Mouse (Mus musculus) layer of hippocampus, postnatal 36 days (tissue): ENCODE measurements at regions not wholly inside any gene's neighbourhood (a gene's known extent, or its start where the extent isn't known, plus 50 kb on each side); places are given as distances from the start of the nearest gene placed in this dataset.
A peak's percentile ranks its signal among the peaks of the same experiment; 100 is the strongest.

Source experiments
- DNase-seq, 2 experiments: peaks; one replicate each; pipeline ENCODE4 v3.0.0; 2022

DNA sequence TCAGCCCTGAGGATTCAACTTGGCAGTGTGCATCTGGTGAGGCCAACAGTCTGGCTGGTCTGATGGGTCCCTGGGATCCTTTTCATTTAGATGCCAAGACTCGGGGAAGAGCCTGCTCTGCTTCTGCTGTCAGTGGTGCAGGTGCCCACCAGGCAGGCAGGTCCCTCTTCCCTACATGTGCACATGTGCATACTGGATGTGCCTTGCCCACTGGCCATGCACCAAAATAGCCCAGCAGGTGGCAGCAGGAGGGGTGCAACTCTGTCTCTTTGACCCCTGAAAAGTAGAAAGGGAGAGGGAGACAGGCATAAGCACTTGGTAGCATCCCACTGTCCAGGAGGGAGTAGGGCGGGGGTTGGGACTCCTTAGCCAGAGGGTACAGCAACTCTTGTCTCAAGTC lies 116.2 kb upstream of the Bank1 start:
- DNase-seq: no peak

DNA sequence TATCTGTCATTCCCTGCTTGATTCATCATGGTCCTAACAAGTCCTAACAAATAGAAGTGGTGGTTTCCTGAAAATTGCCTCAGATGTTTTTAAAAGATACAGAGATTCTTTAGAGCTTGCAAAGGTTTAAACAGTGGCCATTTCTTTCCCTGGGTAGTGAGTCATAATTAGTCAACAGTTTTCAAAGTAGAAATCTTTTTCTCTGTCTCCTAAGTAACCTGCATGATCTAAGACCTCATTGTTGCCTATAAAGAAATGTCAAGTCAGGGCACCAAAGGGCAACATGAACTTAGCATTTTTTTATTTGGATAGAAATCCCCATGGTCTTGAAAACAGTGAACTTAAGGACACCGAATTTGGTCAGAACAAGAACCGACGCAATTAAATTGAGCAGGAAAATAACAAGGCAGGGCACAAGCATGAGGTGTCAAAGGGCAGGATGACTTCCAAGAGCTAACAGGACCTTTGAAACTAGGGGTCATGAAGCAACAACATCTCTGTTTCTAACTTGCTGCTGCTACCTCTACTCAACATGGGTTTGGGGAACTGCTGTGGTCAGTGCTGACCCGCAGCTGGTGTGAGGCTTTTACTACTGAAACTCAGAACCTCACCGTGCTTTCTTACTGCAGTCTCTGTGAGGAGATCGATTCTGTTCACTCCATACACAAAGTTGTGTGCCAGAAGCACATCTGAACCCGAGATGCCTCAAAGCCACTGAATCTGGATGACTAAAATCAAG lies 114.2 kb upstream of the Bank1 start:
- DNase-seq: no peak

DNA sequence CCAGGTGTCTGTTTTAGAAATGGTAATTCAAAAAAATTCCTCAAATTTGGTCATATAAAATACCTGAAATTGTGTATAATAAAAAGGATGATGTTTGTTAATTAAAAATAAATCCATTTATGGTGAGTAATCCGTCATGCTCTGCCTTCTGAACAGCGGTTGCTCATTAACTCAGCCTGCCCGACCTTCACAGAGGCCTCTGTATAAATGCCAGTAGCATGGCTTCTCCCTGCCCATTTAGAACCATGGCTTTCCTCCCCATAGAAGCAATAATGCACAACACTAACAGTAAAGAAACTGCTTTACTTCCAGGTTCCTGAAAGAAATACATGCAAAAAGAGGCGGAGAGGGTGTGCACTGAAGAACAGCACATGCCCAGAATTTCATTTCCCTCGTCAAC lies 113.5 kb upstream of the Bank1 start:
- no peak for DNase-seq

DNA sequence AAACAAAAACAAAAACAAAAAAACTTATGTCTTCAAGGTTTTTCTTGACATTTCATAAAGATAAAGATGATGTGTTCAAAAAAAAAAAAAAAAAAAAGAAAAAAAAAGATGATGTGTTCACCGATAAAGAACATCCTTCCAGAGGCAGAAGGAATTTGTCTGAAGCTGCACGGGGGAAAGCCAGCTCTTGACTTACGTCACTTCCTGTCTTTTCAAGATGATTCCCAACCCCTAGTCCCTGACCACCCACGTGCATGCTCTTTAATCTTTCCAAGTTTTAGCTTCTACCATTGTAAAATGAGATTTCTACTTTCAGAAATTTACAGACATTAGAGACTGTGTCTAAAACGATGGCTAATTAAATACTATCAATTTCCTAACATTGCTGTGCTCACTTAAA lies 108.5 kb upstream of the Bank1 start:
- no peak for DNase-seq

DNA sequence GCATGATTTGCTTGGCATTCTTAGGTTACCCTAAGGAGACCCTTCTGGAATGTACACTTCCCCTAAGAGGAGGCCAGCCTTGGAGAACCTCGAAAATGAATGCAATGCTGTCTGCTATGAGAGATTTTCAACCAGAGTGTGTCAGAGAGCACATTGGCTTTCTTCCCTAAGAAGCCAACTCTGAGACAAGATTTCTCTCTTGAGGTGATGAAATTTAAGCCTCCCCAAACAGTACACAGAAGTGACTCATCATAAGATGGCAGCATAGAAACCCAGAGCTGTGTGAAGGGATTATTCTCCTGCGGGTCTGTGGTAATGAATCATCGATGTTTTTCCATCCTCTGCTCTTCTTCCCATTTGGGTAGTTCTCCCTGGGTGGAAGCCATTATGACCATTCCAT lies 106.2 kb upstream of the Bank1 start:
- no peak for DNase-seq

DNA sequence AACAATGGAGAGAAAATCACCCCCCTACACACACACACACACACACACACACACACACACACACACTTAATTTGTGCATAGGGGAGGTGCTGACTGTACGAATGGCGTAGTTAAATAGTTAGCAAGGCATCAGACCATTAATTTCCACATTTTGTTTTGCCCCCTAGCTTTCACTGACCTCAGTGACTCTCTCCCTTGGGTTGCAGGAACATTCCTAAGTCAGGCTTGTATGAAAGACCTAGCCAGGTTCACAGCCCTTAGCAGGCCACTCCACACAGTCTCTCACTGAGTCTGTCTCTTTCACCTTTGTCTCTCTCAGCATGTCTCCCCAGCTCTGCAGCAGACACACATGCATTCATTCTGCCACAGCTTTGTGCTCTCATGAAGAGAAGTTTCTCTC lies 101.6 kb upstream of the Bank1 start:
- no peak for DNase-seq

DNA sequence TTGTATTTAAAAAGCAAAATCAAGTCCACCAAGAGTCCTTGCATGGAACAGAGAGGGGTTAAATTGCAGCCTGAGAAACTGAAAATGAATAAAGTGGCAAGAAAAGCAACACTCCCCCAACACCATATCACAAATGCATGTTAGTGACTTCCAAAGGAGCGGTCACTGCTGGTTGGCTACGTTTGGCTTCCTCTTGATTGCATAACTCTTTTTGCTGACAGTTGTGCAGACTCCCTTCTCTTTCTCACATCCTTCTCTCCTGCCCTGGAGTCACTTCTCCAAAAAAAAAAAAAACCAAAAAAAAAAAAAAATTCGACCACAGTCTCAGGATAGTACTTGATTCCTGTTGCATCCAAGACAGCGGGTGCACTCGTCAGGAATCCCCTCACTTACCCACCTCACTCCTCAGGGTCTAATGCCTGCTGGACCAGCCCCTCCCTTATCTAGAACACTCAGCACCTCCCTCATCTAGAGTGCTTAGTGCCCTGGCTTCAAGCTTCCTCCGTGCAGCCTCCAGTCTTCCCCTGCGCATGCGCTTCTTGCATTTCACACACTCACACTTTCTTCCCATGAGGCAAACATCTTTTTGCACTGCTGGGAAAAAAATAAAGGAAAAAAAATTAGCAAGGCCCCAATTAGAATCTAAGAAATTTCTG lies 100.8 kb upstream of the Bank1 start:
- DNase-seq: no peak

DNA sequence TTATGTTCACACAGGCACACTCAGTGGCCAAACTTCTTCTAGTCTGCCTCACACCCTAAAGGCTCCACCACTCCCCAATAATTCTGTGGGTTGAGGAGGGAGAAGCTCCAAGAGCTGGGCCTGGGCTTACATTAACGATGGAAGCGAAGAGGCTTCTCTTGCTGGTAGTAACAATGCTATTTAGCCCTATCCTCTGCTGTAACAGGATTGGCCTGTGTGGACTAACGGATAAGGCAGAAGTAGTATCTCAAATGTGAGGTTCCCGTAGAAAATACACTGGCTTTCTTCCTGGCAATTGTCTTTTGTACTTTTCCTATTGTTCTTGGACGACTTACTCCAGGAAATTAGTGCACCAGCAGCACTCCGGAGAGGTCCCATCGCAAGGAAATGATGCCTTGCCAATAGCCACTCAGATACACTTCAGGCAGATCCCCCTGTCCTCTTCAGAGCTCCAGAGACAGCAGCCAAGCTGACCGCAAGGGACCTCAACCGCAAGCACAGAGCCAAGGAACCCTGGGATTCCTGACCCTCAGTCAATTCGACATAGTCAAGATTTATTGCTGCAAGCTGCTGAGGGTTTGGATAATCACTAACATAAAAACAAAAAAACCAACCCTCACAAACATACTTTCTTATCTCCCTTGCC lies 96.2 kb upstream of the Bank1 start:
- DNase-seq: no peak

DNA sequence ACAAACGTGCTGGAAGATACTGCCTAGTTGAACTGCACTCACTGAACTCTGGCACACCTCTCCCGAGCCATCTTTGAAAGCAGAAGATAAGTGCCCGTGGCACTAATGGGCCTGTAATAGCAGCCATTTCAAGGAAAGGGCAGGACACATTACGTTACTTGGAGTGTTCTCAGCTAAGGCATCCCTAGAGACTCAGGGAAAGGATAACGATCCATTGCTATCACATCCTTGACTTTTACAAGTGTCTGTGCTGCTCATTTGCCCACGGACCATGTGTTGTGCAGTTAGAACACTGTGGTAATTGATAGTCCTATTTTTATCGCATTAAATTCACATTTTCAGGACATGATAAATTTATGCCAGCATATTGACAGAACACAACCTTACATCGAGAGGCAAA lies 79.7 kb upstream of the Bank1 start:
- DNase-seq: peak; percentile 39 to 41

DNA sequence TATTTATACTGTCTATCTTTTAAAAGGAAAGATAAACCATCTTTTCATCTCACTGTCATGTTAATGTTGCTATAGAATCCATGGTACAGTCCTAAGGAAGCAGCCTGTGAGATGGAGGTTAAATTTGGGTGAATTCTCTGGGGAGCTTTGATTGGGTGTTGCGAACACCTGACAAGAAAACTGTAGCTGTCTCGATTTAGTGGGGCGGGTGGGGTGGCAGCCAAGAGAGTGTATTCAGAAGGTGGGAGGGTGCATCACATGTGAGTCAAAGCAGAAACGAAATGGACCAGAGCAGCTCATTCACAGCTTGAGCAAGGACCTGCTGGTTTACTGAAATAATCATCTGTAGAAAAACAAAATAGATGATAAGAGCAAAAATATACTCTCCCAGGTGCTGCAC lies 57.4 kb upstream of the Bank1 start:
- DNase-seq: no peak

DNA sequence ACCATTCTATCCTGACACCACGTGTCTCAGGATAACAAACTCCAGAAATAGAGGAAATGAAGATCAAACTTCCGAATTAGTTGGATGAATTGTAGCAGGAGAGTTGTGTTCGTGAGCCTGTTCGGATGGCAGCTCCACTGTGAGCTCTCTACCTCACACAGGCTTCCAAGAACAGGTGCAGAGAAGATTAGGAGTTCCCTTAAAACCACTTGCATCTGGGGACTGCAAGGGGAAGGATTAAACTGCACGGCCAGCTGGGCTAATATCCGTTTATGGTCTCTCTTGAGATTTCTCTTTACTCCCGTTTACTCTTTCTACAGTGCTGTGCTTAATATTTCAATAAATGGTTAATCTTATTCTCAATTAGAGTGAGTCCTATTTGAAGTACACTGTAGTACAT lies 54.8 kb upstream of the Bank1 start:
- no peak for DNase-seq

DNA sequence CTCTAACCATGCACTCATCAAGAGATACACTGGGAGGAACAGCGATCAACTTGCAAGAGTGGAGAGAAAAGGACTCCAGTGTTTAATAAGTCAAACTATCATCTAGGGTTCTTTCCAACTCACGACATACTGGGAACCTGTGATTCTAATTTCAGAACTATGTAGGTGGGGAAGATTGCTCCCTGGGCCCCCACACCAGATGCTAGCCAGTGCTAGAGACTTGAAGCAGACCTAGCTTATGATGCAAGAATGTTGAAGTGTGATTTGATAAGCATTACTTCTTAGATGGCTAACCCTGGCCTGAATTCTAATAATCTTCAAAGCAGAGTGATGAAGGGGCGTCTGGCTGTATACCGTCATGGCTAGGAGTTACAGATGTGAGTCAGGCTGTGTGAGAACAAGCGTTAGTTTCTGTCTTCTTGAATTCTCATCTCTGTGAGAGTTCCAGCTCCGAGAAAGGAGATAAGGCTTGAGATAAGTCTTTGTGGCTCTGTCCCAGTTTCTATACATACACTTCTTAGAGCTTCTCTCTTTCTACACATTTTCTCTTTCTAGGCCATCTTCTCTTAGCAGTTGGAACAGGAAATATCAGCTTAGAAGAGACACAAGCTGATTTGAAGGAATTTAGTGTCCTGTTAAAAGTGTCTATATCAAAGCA lies 54.0 kb upstream of the Bank1 start:
- no peak for DNase-seq

DNA sequence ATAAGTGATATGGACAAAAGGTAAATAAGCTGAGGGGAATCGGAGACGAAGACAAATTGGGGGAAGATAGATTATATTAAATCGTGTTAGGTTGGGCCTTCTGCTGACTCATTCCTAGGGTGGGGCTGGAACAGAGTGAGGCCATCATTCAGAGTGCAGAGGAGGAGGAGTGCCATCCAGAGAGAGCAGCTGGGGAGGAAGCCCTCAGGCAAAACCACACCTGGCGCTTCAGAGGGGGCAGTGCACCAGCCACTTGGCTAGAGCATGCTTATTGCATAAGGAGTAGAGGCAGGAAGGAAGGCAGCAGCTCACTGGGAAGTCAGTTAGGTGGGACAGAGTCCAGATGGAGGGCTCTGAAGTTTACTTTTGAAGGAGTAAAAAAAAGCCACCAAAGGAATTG lies 51.0 kb upstream of the Bank1 start:
- DNase-seq: no peak
